Comparison of ENCODE assay signal across 26 mouse cellular contexts in the genomic region with DNA sequence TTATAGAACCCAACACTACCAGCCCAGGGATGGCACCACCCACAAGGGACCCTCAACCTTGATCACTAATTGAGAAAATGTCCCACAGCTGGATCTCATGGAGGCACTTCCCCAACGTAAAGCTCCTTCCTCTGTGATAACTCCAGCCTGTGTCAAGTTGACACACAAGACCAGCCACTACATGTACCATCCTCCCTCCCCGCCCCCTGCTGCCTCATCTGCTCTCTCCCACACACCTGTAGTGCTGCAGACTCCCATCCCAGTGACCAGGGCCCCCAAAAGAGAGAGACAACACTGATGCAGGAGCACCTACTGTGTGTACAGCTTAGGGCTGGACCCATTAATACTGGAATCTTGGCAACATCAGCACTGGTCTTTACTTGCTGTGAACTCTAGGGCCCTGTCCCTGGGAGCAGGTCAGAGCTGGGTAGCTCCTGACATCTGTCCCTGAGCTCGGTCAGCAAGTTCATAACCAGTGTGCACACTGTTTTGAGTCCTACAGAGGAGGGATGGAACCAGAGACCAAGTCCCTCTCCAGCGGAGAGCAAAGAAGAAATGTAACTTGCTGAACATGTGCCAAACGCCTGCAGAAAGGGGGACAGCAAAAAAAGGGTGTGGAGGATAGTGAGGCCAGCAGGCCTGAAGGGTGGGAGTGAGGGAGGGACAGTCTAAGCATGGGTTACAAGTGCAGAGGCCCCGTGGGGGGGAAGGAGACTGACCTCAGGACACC. TPM values are rescaled to one million over a fixed set of nuclear protein-coding genes. Genes with fewer than 3 reads are reported as not detected.
DNase-seq lines count a peak whose midpoint lies in the region; ATAC-seq and TF ChIP-seq lines count a peak whose summit lies in the region.
"Had no signal": no experiment of that assay in that cellular context is flagged by ENCODE, and none has a peak within 500 bp of the region (broad histone marks: within the 10 kb centered on the region; RNA-seq: fewer than 3 reads in every experiment).

No protein-coding gene starts in this region.

- no peak for TF ChIP-seq POLR2A in cerebellum, adult 2 months (IDR thresholded peaks at IDR 0.05; ENCODE audit: borderline replicate concordance, insufficient read depth, low read length)

- peak; percentile 64 for DNase-seq in cerebellum, adult 9-10 months
- no peak for DNase-seq in cerebellum, adult 2 months
- no peak for DNase-seq in heart, postnatal 14 days
- peak; percentile 58 for DNase-seq in liver
- no peak for DNase-seq in gastrocnemius, postnatal 14 days
- DNase-seq: adrenal gland, postnatal 10 days; cerebellum, postnatal 10 days; gastrocnemius, postnatal 25 days; kidney, adult 8-10 months; kidney, postnatal 14 days; lung, adult 2 months; lung, postnatal 14 days; retina, postnatal 1 day; right cerebral cortex, postnatal 25 days; spleen, adult 18-20 months; thymus, postnatal 14 days had no signal

- intact Hi-C loops in heart, postnatal 14 days (cut with DNase I), result no loop called here
- intact Hi-C loops in gastrocnemius, postnatal 14 days (cut with DNase I; ENCODE audit: low total_unique reads), result no loop called here

- H3K36me3 ChIP-seq in heart, embryonic 11.5 days (ENCODE audit: control insufficient read depth, insufficient read depth, low read length), result no peaks in the 10 kb centered on the region
- H3K36me3 ChIP-seq in liver, embryonic 15.5 days (replicated peaks), result 0 out of 2 replicates have a peak, but pooled peaks cover 15% of the 10 kb centered on the region

- H3K27ac ChIP-seq in cerebellum, adult 2 months (ENCODE audit: insufficient read depth, low read length), result no peak overlapping the region
- H3K27ac ChIP-seq in heart, embryonic 11.5 days (ENCODE audit: low read depth, low read length), result peak overlapping the region; percentile 2; the same call in 1 of the 2 replicates
- H3K27ac ChIP-seq in liver, embryonic 15.5 days (replicated peaks), result peak overlapping the region; percentile 98
- H3K27ac ChIP-seq: embryonic facial prominence, embryonic 12.5 days; midbrain, embryonic 13.5 days had no signal

- TF ChIP-seq CTCF in cerebellum, adult 2 months (IDR thresholded peaks at IDR 0.05; ENCODE audit: borderline replicate concordance, insufficient read depth, low read depth, low read length), result no peak

- H3K9ac ChIP-seq in heart, embryonic 11.5 days (ENCODE audit: low read depth, low read length), result no peak overlapping the region
- H3K9ac ChIP-seq in liver, embryonic 15.5 days, result peak overlapping the region; percentile 25; the same call in 1 of the 2 replicates
- H3K9ac ChIP-seq: embryonic facial prominence, embryonic 12.5 days; hindbrain, embryonic 15.5 days; midbrain, embryonic 13.5 days had no signal

- WGBS in cerebellum, adult 2 months, result 89% methylated on average over 6 of the region's 6 CpGs
- WGBS in heart, embryonic 11.5 days (ENCODE audit: insufficient replicate concordance), result 75% methylated on average over 6 of the region's 6 CpGs
- WGBS in liver, embryonic 15.5 days (ENCODE audit: insufficient replicate concordance), result 72% methylated on average over 6 of the region's 6 CpGs

- H3K9me3 ChIP-seq in heart, embryonic 11.5 days (replicated peaks; ENCODE audit: control insufficient read depth, low read length), result no peaks in the 10 kb centered on the region
- H3K9me3 ChIP-seq in liver, embryonic 15.5 days (replicated peaks), result no peaks in the 10 kb centered on the region
- H3K9me3 ChIP-seq: embryonic facial prominence, embryonic 12.5 days; hindbrain, embryonic 15.5 days; midbrain, embryonic 13.5 days had no signal

- no peak overlapping the region for H3K4me3 ChIP-seq in cerebellum, adult 2 months (replicated peaks; ENCODE audit: insufficient read depth, low read depth, low read length)
- no peak overlapping the region for H3K4me3 ChIP-seq in heart, embryonic 11.5 days (ENCODE audit: low read depth, low read length)
- no peak overlapping the region for H3K4me3 ChIP-seq in liver, embryonic 15.5 days (replicated peaks)
- H3K4me3 ChIP-seq: embryonic facial prominence, embryonic 12.5 days; erythroblast, embryonic 14.5 days; hindbrain, embryonic 15.5 days; midbrain, embryonic 13.5 days had no signal

- no peaks in the 10 kb centered on the region for H3K27me3 ChIP-seq in cerebellum, adult 2 months (ENCODE audit: control insufficient read depth, insufficient read depth, low read length)
- no peaks in the 10 kb centered on the region for H3K27me3 ChIP-seq in heart, embryonic 11.5 days (ENCODE audit: control insufficient read depth, insufficient read depth, low read length)
- H3K27me3 ChIP-seq in liver, embryonic 15.5 days, result no peaks in the 10 kb centered on the region
- H3K27me3 ChIP-seq: embryonic facial prominence, embryonic 12.5 days; hindbrain, embryonic 15.5 days; midbrain, embryonic 13.5 days had no signal

- H3K4me2 ChIP-seq in heart, embryonic 11.5 days, result no peak overlapping the region
- H3K4me2 ChIP-seq in liver, embryonic 15.5 days, result peak overlapping the region; percentile 68; the same call in 1 of the 2 replicates
- H3K4me2 ChIP-seq: embryonic facial prominence, embryonic 12.5 days; hindbrain, embryonic 15.5 days; midbrain, embryonic 13.5 days had no signal

- no peak for ATAC-seq in heart, embryonic 11.5 days (replicated peaks; ENCODE audit: insufficient number of reproducible peaks, low FRiP score, low TSS enrichment)
- ATAC-seq in liver, embryonic 15.5 days (ENCODE audit: insufficient read depth), result no peak
- no peak for ATAC-seq in erythroblast, adult 5-6 weeks (replicated peaks; ENCODE audit: low FRiP score, poor library complexity, severe bottlenecking)
- ATAC-seq: forebrain, embryonic 16.5 days; midbrain, embryonic 13.5 days had no signal

- peaks cover 40% of the 10 kb centered on the region for H3K4me1 ChIP-seq in cerebellum, adult 2 months (ENCODE audit: control insufficient read depth, insufficient read depth, low read length)
- peaks cover 21% of the 10 kb centered on the region for H3K4me1 ChIP-seq in heart, embryonic 11.5 days (ENCODE audit: control insufficient read depth, insufficient read depth, low read length)
- peaks cover 98% of the 10 kb centered on the region for H3K4me1 ChIP-seq in liver, embryonic 15.5 days (replicated peaks)

RNA-seq across cellular contexts. Expression of gene Hdac11, which starts 5.2 kb away (rescaled TPM):
- polyA plus RNA-seq in cerebellum, adult 2 months (2012; rRNA removed), result 183 and 188 TPM in 2 replicates
- polyA plus RNA-seq in heart, embryonic 11.5 days (2014; fragmentation: Nextera tagmentation; extraction: Ambion mirVana), result 7.9 TPM in 2 replicates
- 10 to 100 TPM; 11.5 to 11.8 TPM for total RNA-seq in heart, postnatal 14 days (2021)
- polyA plus RNA-seq in liver, embryonic 15.5 days (2015; fragmentation: Nextera tagmentation; extraction: Ambion mirVana), result 5.6 and 5.9 TPM in 2 replicates
- 1 to 10 TPM; 6.4 to 6.9 TPM for total RNA-seq in gastrocnemius, postnatal 14 days (2021)
- 3.8 TPM in 1 of 2 replicates, not detected in the other for total RNA-seq in erythroblast, adult 5-6 weeks (2015; ENCODE audit: low replicate concordance)
- 0.84 and 1.8 TPM in 2 replicates for total RNA-seq in erythroblast, adult 5-6 weeks (2017; ENCODE audit: low replicate concordance)

RNA-seq across cellular contexts. Expression of gene Nup210, which starts 45.0 kb away (rescaled TPM):
- 16.8 and 23.1 TPM in 2 replicates for polyA plus RNA-seq in cerebellum, adult 2 months (2012; rRNA removed)
- polyA plus RNA-seq in heart, embryonic 11.5 days (2014; fragmentation: Nextera tagmentation; extraction: Ambion mirVana), result 5.1 and 5.6 TPM in 2 replicates
- 1 to 10 TPM; 4.5 to 6.0 TPM for total RNA-seq in heart, postnatal 14 days (2021)
- 32.0 and 37.1 TPM in 2 replicates for polyA plus RNA-seq in liver, embryonic 15.5 days (2015; fragmentation: Nextera tagmentation; extraction: Ambion mirVana)
- total RNA-seq in gastrocnemius, postnatal 14 days (2021), result 10 to 100 TPM; 16.9 to 18.1 TPM
- 45.3 and 64.8 TPM in 2 replicates for total RNA-seq in erythroblast, adult 5-6 weeks (2015; ENCODE audit: low replicate concordance)
- 56.8 and 60.8 TPM in 2 replicates for total RNA-seq in erythroblast, adult 5-6 weeks (2017; ENCODE audit: low replicate concordance)

RNA-seq across cellular contexts. Expression of gene Fbln2, which starts 50.6 kb away (rescaled TPM):
- 3.3 and 4.0 TPM in 2 replicates for polyA plus RNA-seq in cerebellum, adult 2 months (2012; rRNA removed)
- polyA plus RNA-seq in heart, embryonic 11.5 days (2014; fragmentation: Nextera tagmentation; extraction: Ambion mirVana), result 105 and 137 TPM in 2 replicates
- total RNA-seq in heart, postnatal 14 days (2021), result 100 to 1,000 TPM; 112 to 127 TPM
- 6.2 and 6.5 TPM in 2 replicates for polyA plus RNA-seq in liver, embryonic 15.5 days (2015; fragmentation: Nextera tagmentation; extraction: Ambion mirVana)
- total RNA-seq in gastrocnemius, postnatal 14 days (2021), result 10 to 100 TPM; 62.5 to 62.6 TPM
- total RNA-seq in erythroblast, adult 5-6 weeks (2015; ENCODE audit: low replicate concordance), result not detected in 2 replicates
- not detected in 2 replicates for total RNA-seq in erythroblast, adult 5-6 weeks (2017; ENCODE audit: low replicate concordance)
- total RNA-seq: megakaryocyte progenitor cell, adult 5-6 weeks; monocyte, adult 5-6 weeks had no signal

Comparison
In these comparisons a context has a peak if more than half of its experiments do, and no peak if none do; other contexts are left out.
1. DNase-seq: peak in cerebellum, adult 9-10 months (single experiment) and liver (single experiment); none in cerebellum, adult 2 months (0 of 2), heart, postnatal 14 days (0 of 2) and gastrocnemius, postnatal 14 days (single experiment).
2. RNA of gene Fbln2, which starts 50.6 kb away (total RNA-seq): 112 to 127 TPM in heart, postnatal 14 days and 62.5 to 62.6 TPM in gastrocnemius, postnatal 14 days; not detected in erythroblast, adult 5-6 weeks; every median in the first group is over 10 times any median in the second.